Mouse (Mus musculus) hindbrain, embryonic 15.5 days (tissue): ENCODE measurements around the gene Serp2. TPM values are rescaled to one million over a fixed set of nuclear protein-coding genes. Genes with fewer than 3 reads are reported as not detected.

ENCODE experiments used
- ATAC-seq: fragments of 200-750 bp; cut with Nextera tagmentation; 2 replicates; pipeline ENCODE4 v1.8.0; 2017; ENCODE audit warnings: low read depth, moderate number of reproducible peaks, moderate TSS enrichment; ENCODE audit not compliant: low FRiP score
- H3K27ac ChIP-seq: fragments of 300-500 bp; sonication (generic); replicated peaks from 2 replicates; pipeline ENCODE4 v1.5.1; 2015; ENCODE audit warnings: mild to moderate bottlenecking, inconsistent platforms
- H3K27me3 ChIP-seq: fragments of 300-500 bp; sonication (generic); 2 replicates; pipeline ENCODE4 v1.6.1; 2015; ENCODE audit warnings: control low read depth, inconsistent platforms
- H3K36me3 ChIP-seq: fragments of 300-500 bp; sonication (generic); 2 replicates; pipeline ENCODE4 v1.6.1; 2015; ENCODE audit warnings: control low read depth, inconsistent platforms
- H3K4me1 ChIP-seq: fragments of 300-500 bp; sonication (generic); replicated peaks from 2 replicates; pipeline ENCODE4 v1.6.1; 2015; ENCODE audit warnings: control low read depth, inconsistent platforms
- H3K4me2 ChIP-seq: fragments of 300-500 bp; sonication (generic); 2 replicates; pipeline ENCODE4 v1.6.1; 2015; ENCODE audit warnings: moderate library complexity, mild to moderate bottlenecking, inconsistent platforms
- H3K4me3 ChIP-seq: fragments of 300-500 bp; sonication (generic); 2 replicates; pipeline ENCODE4 v1.5.1; 2015; ENCODE audit warnings: mild to moderate bottlenecking, inconsistent platforms
- H3K9ac ChIP-seq: fragments of 300-500 bp; sonication (generic); 2 replicates; pipeline ENCODE4 v1.6.1; 2015; ENCODE audit warnings: inconsistent platforms
- H3K9me3 ChIP-seq: fragments of 300-500 bp; sonication (generic); 2 replicates; pipeline ENCODE4 v1.6.1; 2016; ENCODE audit warnings: control low read depth, inconsistent platforms
- WGBS: fragments of 180-500 bp; shearing (Covaris S2); methylation state at CpG from one replicate; pipeline ENCODE4 v1.1.7; 2015; 5-methylcytosine and 5-hydroxymethylcytosine counted together
- polyA plus RNA-seq: library from polyadenylated mRNA; unstranded; fragments of >200 nt; fragmentation: Nextera tagmentation; extraction: Ambion mirVana; gene quantifications from 2 replicates; pipeline ENCODE4 v1.2.1, GENCODE M21; 2015

The Serp2 gene
- polyA plus RNA-seq = 203 and 213 TPM in 2 replicates

DNA sequence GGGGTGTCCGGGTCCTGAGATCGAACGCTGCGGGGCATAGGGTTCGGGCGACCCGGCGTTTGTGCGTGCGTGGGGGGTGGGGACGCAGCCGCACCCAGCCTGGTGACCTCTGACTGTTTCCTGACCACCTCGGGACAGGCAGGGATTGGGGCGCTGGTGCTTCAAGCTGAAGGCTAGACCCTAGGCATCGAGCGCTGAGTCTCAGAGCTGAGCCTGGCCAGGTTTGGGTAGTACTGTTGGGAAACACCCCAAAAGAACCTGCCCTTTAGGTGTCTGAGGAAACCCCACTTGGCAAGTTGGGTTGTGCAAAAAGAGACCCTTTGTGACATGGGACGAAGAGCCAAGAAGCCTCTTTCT is at the start of gene Serp2:
Serp2 (minus strand) TSS at position 38 of the 357 bp plus-strand sequence.
- peak; percentile 35 for ATAC-seq
- Histone ChIP-seq H3K27ac (peak within 1 kb of the TSS; percentile 93), H3K4me3 (peak within 1 kb of the TSS; percentile 76), H3K36me3 (no peaks in the 10 kb centered on the region), H3K9ac (peak within 1 kb of the TSS; percentile 87), H3K27me3 (no peaks in the 10 kb centered on the region), H3K4me2 (peak within 1 kb of the TSS; percentile 90), H3K9me3 (no peaks in the 10 kb centered on the region), H3K4me1 (peaks cover 34% of the 10 kb centered on the region)
- 9% methylated on average over 17 of the region's 17 CpGs for WGBS

DNA sequence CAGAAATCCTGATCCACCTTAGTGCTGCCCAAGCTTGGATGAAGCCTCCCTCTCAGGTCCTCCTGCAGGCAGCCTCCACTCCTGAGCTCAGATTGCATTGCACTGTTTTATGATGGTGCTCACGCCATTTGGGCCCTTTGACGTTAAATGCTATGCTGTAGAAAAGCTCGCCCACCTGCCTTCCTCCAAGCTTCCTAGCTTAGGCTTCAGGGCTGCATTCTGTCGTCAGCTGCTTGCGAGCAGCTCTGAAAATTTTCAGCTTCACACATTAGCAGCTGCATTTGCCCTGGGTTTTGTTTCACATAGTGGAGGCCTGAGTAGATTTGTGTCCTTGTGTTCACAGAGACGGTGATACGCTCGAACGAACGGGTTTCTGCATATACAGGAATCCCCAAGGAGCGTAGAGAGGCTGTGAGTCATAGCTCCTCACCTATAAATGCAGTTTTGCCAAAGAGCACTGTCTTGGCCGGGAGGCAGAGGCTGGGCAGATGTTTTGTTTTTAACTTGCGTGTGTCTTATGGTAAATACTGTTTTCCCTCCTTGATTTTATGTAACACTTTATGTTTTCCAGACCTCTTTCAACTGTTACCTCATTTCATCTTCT is 49.3 kb upstream of the Serp2 start:
- Histone ChIP-seq H3K36me3 (no peaks in the 10 kb centered on the region), H3K9me3 (no peaks in the 10 kb centered on the region), H3K27me3 (no peaks in the 10 kb centered on the region), H3K27ac (no peak overlapping the region; the same call in 1 of the 2 replicates), H3K4me3 (no peak overlapping the region), H3K9ac (no peak overlapping the region), H3K4me2 (no peak overlapping the region), H3K4me1 (peaks cover 17% of the 10 kb centered on the region)
- 62% methylated on average over 13 of the region's 13 CpGs for WGBS
- no peak for ATAC-seq

GRCm38 (mm10) chr14:76604012-76604411 is 47.3 kb upstream of the Serp2 start:
- no peak overlapping the region for H3K27ac ChIP-seq
- H3K27me3 ChIP-seq = no peaks in the 10 kb centered on the region
- no peak overlapping the region for H3K4me3 ChIP-seq
- H3K9me3 ChIP-seq = no peaks in the 10 kb centered on the region
- WGBS = 85% methylated on average over 6 of the region's 6 CpGs
- no peak overlapping the region for H3K4me2 ChIP-seq
- peaks cover 17% of the 10 kb centered on the region for H3K4me1 ChIP-seq
- ATAC-seq = no peak
- no peaks in the 10 kb centered on the region for H3K36me3 ChIP-seq
- H3K9ac ChIP-seq = no peak overlapping the region

DNA sequence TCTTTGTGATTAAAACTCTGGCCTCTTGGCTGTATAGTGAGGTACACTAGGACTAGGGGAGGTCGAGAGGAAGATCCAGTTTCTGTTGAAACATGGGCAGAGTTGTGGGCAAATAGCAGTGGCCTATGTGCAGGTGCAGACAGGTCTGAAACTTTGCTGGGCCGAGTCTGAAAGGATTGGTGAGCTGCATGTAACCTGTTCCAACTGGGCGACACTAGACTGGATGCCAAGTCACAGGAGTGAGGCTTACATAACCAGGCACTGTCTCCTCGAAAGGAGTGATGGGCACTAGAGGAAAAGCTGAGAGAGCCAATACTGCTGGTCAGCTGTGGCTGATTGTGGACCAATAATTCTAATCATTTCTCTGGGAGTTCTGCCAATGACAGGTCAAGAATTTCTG is 45.0 kb upstream of the Serp2 start:
- no peak for ATAC-seq
- Histone ChIP-seq H3K27ac (no peak overlapping the region), H3K9me3 (no peaks in the 10 kb centered on the region), H3K4me1 (peaks cover 31% of the 10 kb centered on the region), H3K36me3 (no peaks in the 10 kb centered on the region), H3K4me2 (no peak overlapping the region), H3K27me3 (no peaks in the 10 kb centered on the region), H3K4me3 (no peak overlapping the region), H3K9ac (no peak overlapping the region)
- 88% methylated on average over 4 of the region's 4 CpGs for WGBS

DNA sequence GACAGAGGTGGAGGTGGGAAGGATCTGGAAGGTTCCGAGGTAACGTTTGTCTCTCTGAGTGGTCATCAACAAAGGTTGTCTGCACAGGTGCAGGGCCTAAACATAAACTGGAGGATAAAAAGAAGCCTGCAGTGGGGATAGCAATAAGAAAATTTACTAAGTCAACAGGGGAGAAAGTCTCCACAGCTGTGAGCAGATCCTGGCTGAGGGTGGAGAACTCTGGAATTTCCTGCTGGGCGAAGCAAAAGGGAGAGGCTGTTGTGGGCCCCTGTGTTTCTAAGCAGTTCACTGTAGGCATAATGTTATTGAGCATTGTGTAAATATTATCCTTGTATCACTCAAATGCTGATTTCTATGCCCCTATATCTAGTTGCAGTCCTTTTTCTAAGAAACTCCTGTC is 43.7 kb upstream of the Serp2 start:
- Histone ChIP-seq H3K4me1 (peaks cover 28% of the 10 kb centered on the region), H3K9me3 (no peaks in the 10 kb centered on the region), H3K27me3 (no peaks in the 10 kb centered on the region), H3K27ac (no peak overlapping the region), H3K36me3 (no peaks in the 10 kb centered on the region), H3K9ac (no peak overlapping the region), H3K4me3 (no peak overlapping the region), H3K4me2 (no peak overlapping the region)
- no peak for ATAC-seq
- WGBS = 78% methylated on average over 3 of the region's 3 CpGs

DNA sequence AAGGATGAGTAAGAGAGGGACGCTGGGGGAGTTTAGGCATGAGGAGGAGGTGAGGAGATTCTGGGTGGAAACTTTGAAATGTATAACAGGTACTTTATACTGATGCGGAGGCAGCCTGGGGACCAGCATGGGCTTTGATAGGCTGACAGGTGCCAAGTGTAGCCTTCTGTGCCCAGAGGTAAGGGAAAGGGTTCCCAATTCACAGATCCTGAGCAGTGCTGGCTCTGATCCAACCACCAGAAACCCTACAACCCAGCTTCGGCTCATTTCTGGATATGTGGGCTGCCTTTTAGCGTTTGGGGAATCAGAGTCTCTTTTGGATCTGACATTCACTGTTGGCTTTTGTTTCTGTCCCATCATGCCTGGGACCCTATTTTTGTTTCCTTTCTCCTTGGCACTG is 43.0 kb upstream of the Serp2 start:
- Histone ChIP-seq H3K4me2 (no peak overlapping the region), H3K27ac (no peak overlapping the region), H3K36me3 (no peaks in the 10 kb centered on the region), H3K4me1 (peaks cover 27% of the 10 kb centered on the region), H3K27me3 (no peaks in the 10 kb centered on the region), H3K9me3 (no peaks in the 10 kb centered on the region), H3K9ac (no peak overlapping the region), H3K4me3 (no peak overlapping the region)
- no peak for ATAC-seq
- 40% methylated on average over 4 of the region's 4 CpGs for whole genome bisulfite sequencing

DNA sequence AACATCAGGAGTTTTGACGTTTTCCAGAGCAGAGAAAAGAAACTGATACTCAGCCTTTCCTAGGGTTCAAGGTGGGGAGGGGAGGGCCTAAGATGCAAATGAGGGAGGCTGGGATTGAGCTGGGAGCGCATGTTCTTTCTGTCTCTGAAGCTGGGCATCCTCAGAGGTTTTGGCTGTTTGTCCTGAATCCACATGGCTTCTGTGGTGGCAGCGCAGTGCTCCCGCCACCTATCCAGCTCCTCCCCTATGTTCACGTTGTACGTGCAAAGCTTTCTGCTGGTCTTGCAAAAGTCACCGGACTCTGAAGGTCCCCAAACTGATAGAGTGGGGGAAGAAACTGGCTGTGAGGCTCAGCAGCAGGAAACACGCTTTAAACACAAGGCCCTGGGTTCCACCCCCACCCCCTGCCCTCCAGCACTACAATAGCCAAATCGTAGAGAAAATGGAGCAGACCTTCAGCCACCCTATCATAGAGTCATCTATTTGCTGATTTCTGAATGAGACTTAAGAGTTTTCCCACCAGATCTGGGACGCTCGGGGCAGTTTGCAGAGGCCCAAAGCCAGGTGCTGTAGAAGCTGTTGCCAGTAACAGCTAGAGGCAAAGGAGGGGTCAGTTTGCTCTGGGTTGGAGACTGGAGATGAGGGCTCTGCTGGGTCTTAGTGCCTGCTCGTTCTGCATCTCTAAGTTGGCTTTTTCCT is 42.0 kb upstream of the Serp2 start:
- H3K4me3 ChIP-seq = peak overlapping the region; percentile 36
- 2% methylated on average over 12 of the region's 12 CpGs for WGBS
- peak; percentile 86 for ATAC-seq
- H3K9me3 ChIP-seq = no peaks in the 10 kb centered on the region
- H3K4me2 ChIP-seq = peak overlapping the region; percentile 65
- no peaks in the 10 kb centered on the region for H3K36me3 ChIP-seq
- H3K4me1 ChIP-seq = peaks cover 27% of the 10 kb centered on the region
- peak overlapping the region; percentile 79 for H3K27ac ChIP-seq
- H3K27me3 ChIP-seq = no peaks in the 10 kb centered on the region
- peak overlapping the region; percentile 24 for H3K9ac ChIP-seq

DNA sequence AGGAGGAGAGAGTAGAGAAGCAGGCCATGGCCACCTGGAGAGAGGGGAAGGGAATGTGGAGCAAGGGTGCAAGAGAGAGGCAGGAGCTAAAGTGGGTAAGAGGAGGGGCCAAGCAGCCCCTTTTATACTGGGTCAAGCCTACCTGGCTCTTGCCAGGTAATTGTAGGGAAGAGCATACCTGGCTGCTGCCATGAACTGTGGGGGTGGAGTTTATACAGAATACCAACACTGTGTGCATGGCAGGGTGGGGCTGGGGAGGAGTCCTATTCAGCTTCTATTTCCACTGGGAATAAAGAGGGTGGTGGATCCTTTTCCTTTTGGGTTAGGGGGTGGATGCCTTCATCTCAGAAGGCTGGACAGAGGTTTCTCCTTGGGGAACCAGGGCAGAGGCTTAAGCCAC is 41.1 kb upstream of the Serp2 start:
- no peak for ATAC-seq
- no peak overlapping the region for H3K27ac ChIP-seq
- H3K9me3 ChIP-seq = no peaks in the 10 kb centered on the region
- H3K4me2 ChIP-seq = no peak overlapping the region
- no peak overlapping the region for H3K4me3 ChIP-seq
- no peak overlapping the region for H3K9ac ChIP-seq
- H3K36me3 ChIP-seq = no peaks in the 10 kb centered on the region
- peaks cover 27% of the 10 kb centered on the region for H3K4me1 ChIP-seq
- H3K27me3 ChIP-seq = no peaks in the 10 kb centered on the region

DNA sequence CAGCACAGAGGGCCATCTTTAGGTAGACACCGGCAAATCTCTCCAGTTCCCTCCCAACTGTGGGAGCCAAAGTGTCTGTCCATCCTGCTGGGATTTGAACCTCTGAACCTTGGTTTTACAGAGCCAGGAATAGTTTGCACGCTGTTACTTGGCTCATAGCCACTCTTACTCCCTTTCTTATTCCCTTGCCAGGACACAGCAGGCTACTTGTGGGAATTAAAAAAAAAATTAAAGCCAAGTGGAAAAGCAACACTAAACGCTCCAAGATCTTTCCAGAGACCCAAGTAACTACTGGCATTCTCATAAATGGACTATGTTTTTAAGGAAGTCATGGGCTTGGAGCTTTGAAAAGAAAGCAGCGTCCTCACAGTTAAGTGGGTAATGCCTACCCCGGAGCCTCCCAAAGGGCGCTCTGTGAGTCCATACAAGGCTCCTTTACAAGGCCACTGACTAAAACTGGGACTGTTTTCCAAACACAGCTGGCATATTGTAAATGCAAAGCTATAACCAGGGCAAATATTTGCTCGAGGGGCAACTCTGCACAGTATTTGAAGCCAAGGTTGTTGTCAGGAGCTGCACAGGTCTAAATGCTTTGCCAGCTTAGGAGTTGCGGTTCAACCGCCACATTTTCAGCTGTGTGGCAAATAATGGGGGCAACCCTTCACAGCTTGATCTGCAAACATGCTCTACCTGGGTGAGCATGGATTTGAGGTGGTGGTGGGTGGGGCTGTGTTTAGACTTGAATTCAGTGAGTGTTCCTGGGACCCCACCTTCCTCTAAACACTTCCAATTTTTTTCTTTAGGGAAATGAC is 38.6 kb upstream of the Serp2 start:
- Histone ChIP-seq H3K4me2 (no peak overlapping the region), H3K9me3 (no peaks in the 10 kb centered on the region), H3K27me3 (no peaks in the 10 kb centered on the region), H3K4me3 (no peak overlapping the region), H3K9ac (no peak overlapping the region), H3K4me1 (peaks cover 27% of the 10 kb centered on the region), H3K27ac (no peak overlapping the region), H3K36me3 (no peaks in the 10 kb centered on the region)
- 55% methylated on average over 9 of the region's 9 CpGs for WGBS
- no peak for ATAC-seq

DNA sequence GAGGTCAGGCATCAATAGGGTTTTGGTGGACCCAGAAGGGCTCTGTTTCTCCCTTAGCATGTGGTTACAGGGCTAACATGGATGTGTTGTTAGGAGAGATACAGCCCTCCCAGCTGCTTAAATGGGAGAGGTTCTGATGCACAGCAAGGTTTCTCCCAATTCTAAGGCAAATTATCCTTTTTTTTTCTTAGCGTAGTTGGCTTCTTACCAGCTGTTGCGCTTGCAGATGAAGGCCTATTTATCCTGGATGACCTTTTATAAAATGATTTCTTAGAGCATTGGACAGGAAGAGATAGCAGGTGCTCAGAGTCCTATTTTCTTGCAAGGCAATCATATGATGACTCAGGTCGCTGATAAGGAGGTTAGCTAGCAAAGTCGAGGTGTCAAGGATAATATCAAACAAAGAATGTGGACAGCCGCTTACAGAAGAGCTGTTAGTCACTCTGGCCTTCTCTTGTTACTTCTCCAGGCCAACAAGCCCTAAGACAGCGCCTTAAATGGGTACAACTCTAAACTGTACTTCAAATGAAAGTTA is 37.7 kb upstream of the Serp2 start:
- H3K4me1 ChIP-seq = peaks cover 23% of the 10 kb centered on the region
- H3K9ac ChIP-seq = no peak overlapping the region
- no peaks in the 10 kb centered on the region for H3K27me3 ChIP-seq
- WGBS = 73% methylated on average over 6 of the region's 6 CpGs
- H3K4me2 ChIP-seq = no peak overlapping the region
- no peak overlapping the region for H3K27ac ChIP-seq
- H3K4me3 ChIP-seq = no peak overlapping the region
- H3K9me3 ChIP-seq = no peaks in the 10 kb centered on the region
- H3K36me3 ChIP-seq = no peaks in the 10 kb centered on the region
- no peak for ATAC-seq

DNA sequence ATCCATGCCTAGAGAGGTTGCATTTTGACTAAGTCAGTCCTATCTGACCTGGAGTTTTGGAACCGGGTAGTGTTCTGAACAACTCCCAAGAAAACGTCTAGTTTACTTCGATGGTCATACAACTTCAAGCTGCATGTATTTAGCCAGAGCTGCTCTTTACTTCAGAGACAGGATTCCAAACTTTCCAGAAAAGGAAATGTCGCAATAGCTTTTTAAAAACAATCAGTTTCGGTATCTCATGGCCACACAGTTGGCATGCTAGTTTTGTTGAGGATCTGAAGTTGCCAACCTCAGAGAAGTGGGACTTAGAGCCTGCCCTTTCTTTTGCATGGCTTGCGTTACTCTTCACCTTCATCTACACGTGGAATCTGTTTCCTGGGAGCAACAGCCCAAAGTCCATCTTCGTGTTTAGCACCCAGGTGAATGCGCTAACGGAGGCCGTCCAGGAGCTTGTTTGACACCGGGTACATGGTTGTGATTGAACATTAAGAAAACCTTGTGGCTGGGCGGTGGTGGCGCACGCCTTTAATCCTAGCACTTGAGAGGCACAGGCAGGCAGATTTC is 37.0 kb upstream of the Serp2 start:
- Histone ChIP-seq H3K9me3 (no peaks in the 10 kb centered on the region), H3K4me2 (no peak overlapping the region), H3K4me3 (no peak overlapping the region), H3K27ac (no peak overlapping the region), H3K4me1 (peaks cover 17% of the 10 kb centered on the region), H3K36me3 (no peaks in the 10 kb centered on the region), H3K9ac (no peak overlapping the region), H3K27me3 (no peaks in the 10 kb centered on the region)
- WGBS = 95% methylated on average over 15 of the region's 15 CpGs
- ATAC-seq = no peak

DNA sequence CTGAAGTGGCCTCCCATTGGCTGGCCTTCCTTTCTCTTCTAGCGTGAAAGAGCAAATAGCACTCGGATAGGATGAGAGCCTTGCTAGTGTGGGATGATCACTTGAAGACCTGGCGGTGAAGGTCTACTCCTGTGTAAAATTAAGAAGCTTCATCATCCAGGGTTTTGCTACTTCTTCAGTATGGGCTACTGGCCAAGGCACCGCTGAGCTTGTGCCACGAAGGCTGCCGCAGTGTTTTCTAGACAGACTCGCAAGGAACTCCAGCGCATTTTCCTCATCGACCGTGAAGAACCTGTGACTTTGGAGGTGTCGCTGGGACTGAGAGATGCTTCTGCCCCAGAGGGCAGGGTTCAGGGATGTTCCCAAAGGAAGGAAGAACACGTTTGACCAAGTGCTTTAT is 36.0 kb upstream of the Serp2 start:
- Histone ChIP-seq H3K27ac (no peak overlapping the region), H3K9ac (no peak overlapping the region), H3K4me2 (no peak overlapping the region), H3K4me1 (peaks cover 7% of the 10 kb centered on the region; the same call in 1 of the 2 replicates), H3K27me3 (no peaks in the 10 kb centered on the region), H3K4me3 (no peak overlapping the region), H3K36me3 (no peaks in the 10 kb centered on the region), H3K9me3 (no peaks in the 10 kb centered on the region)
- WGBS = 90% methylated on average over 12 of the region's 12 CpGs
- ATAC-seq = no peak
